Mouse (Mus musculus): ENCODE results near the gene Lig4.

The Lig4 gene

GRCm38 (mm10) chr8:9934891-9935565 lies 42.5 kb downstream of the Lig4 start:
- in situ Hi-C loops (cut with MboI, MseI), result loop anchor here (5.0 kb wide), 1 partner anchor 708 kb away; no protein-coding TSS in a partner anchor

- in situ Hi-C loops (cut with MboI, MseI), result no loop called here
These were observed 44.8 kb downstream of the Lig4 start for GRCm38 (mm10) chr8:9932711-9933110.

- in situ Hi-C loops (cut with MboI, MseI), result no loop called here
These were observed 47.6 kb downstream of the Lig4 start for GRCm38 (mm10) chr8:9929746-9930445.

Measured in T-helper 1 cell (primary cell).